ENCODE assay signal across 14 mouse cellular contexts in the genomic region with DNA sequence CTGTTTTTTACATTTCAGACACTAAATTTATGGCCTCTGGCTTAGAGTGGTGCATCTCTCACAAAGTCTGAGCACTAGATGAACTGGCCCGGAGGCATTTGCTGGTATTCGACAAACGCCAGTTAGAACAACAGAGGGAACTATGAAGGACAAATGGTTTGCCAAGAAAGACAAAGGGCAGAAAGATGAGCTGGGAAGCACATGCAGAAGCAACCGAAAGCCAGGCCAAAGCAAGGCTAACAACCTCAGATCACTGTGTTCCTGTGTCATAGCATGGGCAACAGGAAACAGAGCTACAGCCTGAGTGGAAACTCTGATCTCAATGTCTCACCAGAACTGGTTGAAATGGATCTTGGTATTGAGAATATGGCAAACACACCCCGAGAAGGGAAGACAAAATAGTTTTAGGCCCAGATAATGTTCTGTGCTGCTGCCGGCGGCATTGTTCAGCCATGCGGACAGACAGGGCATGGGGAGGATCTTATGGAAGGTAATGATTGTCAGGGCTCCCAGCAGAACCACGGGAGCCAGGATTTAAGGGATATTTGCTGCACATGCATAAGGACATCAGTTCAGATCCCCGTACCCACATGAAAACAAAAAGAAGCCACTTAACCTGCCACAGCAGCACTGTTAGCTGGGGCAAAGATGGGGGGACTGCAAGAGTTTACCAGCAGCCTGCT.
"Had no signal": no experiment of that assay in that cellular context is flagged by ENCODE, and none has a peak within 500 bp of the region (broad histone marks: within the 10 kb centered on the region; RNA-seq: fewer than 3 reads in every experiment).

No protein-coding gene starts in this region.

- ATAC-seq: intestine, postnatal 0 days; liver, postnatal 0 days; midbrain, embryonic 16.5 days had no signal

- H3K27ac ChIP-seq: left cerebral cortex, adult 2 months; limb, embryonic 15.5 days; liver, embryonic 13.5 days; lung, embryonic 15.5 days; macrophage; stomach, postnatal 0 days had no signal

- DNase-seq: liver, embryonic 13.5 days; liver, postnatal 0 days; lung, postnatal 14 days; right cerebral cortex, postnatal 14 days; thymus, postnatal 4 days had no signal

- H3K9me3 ChIP-seq: limb, embryonic 15.5 days; liver, embryonic 13.5 days; lung, embryonic 15.5 days; megakaryocyte, embryonic 14.5 days had no signal

- H3K9ac ChIP-seq: limb, embryonic 15.5 days; liver, embryonic 13.5 days; liver, postnatal 0 days; lung, embryonic 15.5 days had no signal

- H3K4me3 ChIP-seq: left cerebral cortex, adult 2 months; limb, embryonic 15.5 days; liver, embryonic 13.5 days; lung, embryonic 15.5 days; megakaryocyte, embryonic 14.5 days had no signal

- H3K36me3 ChIP-seq: limb, embryonic 15.5 days; liver, embryonic 13.5 days; lung, embryonic 15.5 days had no signal

- H3K4me2 ChIP-seq: limb, embryonic 15.5 days; liver, embryonic 13.5 days; lung, embryonic 15.5 days; midbrain, embryonic 11.5 days had no signal

- H3K27me3 ChIP-seq: limb, embryonic 15.5 days; liver, embryonic 13.5 days; lung, embryonic 15.5 days; megakaryocyte, embryonic 14.5 days had no signal

- H3K4me1 ChIP-seq: liver, embryonic 13.5 days; lung, embryonic 15.5 days had no signal
